Mouse (Mus musculus): ENCODE measurements around the gene Itprid2.

- TF ChIP-seq CTCF (IDR thresholded peaks at IDR 0.05; ENCODE audit: low read depth, low read length): no peak
- TF ChIP-seq POLR2A (IDR thresholded peaks at IDR 0.05; ENCODE audit: extremely low read depth, insufficient read depth, low read length): no peak
Observed at GRCm38 (mm10) chr2:79704773-79705172, 69.6 kb downstream of the Itprid2 start.

Measured in liver, adult 2 months (tissue).